Mouse (Mus musculus): ENCODE results near the gene Wdfy1. TPM values are rescaled to one million over a fixed set of nuclear protein-coding genes. Genes with fewer than 3 reads are reported as not detected.

Wdfy1 gene
- polyA plus RNA-seq, 1 experiment from 2014 or later = 132 TPM

DNA sequence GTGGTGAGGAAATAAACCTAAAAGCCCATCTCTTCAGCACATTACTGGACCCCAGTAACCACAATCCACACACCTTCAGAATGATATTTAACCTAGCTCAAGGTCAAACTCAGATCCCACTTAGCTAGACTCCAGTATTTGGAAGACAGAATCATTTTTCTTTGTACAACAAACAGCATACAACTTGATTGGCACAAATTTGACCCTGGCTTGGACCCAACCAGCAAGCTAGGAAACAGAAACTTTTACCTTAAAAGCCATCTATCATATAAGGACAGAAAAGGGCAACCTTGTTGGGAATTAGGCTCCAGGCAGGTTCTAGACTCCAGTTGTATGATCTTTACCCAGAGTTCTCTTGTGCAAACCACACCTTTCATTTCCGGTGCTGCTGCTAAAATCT lies 32.6 kb downstream of the Wdfy1 start:
- H3K27ac ChIP-seq (replicated peaks; ENCODE audit: low read depth, low read length) = no peak overlapping the region
- no peak overlapping the region for H3K4me2 ChIP-seq (ENCODE audit: low read length)
- peaks cover 9% of the 10 kb centered on the region; the same call in 1 of the 2 replicates for H3K36me3 ChIP-seq (ENCODE audit: control insufficient read depth, insufficient read depth, low read length)
- H3K27me3 ChIP-seq (ENCODE audit: control insufficient read depth, insufficient read depth, low read length) = no peaks in the 10 kb centered on the region
- H3K4me3 ChIP-seq (replicated peaks; ENCODE audit: low read depth, low read length) = no peak overlapping the region
- 97% methylated on average over 1 of the region's 1 CpGs for WGBS
- ATAC-seq (ENCODE audit: low FRiP score, low TSS enrichment) = no peak
- no peak for DNase-seq
- H3K4me1 ChIP-seq (ENCODE audit: control insufficient read depth, insufficient read depth, low read length) = no peaks in the 10 kb centered on the region
- H3K9ac ChIP-seq (replicated peaks; ENCODE audit: low read length) = no peak overlapping the region
- H3K9me3 ChIP-seq (ENCODE audit: control insufficient read depth, low read length) = no peaks in the 10 kb centered on the region

DNA sequence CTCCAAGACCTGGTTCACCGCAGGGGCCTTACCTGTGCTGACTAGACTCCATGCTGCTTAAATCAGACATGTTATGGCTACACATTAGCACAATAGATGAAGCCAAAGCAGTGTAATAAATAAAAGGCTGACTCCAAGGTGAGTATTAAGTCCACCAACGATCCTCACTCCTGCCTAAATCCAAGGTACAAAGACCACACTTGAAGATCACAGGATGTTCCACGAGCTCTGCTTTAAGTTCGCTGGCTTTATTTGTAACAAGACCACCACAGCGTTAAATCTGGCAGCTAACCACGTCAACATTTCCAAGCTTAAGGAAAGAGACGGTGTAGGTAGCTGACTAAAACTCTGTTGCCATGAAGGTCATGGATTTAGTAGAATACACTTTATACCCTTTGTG lies 33.0 kb downstream of the Wdfy1 start:
- 87% methylated on average over 7 of the region's 7 CpGs for WGBS
- H3K36me3 ChIP-seq (ENCODE audit: control insufficient read depth, insufficient read depth, low read length) = peaks cover 11% of the 10 kb centered on the region; the same call in 1 of the 2 replicates
- no peak overlapping the region for H3K4me2 ChIP-seq (ENCODE audit: low read length)
- H3K27ac ChIP-seq (replicated peaks; ENCODE audit: low read depth, low read length) = no peak overlapping the region
- H3K9ac ChIP-seq (replicated peaks; ENCODE audit: low read length) = no peak overlapping the region
- no peaks in the 10 kb centered on the region for H3K4me1 ChIP-seq (ENCODE audit: control insufficient read depth, insufficient read depth, low read length)
- ATAC-seq (ENCODE audit: low FRiP score, low TSS enrichment) = no peak
- no peak for DNase-seq
- no peaks in the 10 kb centered on the region for H3K9me3 ChIP-seq (ENCODE audit: control insufficient read depth, low read length)
- H3K27me3 ChIP-seq (ENCODE audit: control insufficient read depth, insufficient read depth, low read length) = no peaks in the 10 kb centered on the region
- no peak overlapping the region for H3K4me3 ChIP-seq (replicated peaks; ENCODE audit: low read depth, low read length)

DNA sequence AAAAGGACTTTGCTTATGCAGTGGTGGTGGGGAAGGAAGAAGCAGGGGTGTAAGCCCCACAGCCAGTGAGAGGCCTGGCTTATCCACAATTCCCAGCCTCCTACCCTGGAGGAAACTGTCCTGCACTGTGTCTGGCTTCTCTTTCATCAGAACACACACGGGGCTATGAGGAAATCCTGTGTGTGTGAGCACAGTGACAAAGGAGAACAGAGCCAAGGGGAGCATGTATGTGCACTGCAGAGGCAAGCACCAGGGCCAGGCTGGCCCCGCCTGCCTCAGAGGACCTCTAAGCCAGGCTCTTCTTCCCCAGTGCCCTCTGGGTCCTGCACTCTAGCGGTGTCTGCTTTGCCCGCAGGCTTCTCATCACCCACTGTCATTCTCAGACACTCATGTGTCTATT lies 34.9 kb downstream of the Wdfy1 start:
- Histone ChIP-seq H3K4me3 (replicated peaks; ENCODE audit: low read depth, low read length) (no peak overlapping the region), H3K9ac (replicated peaks; ENCODE audit: low read length) (no peak overlapping the region), H3K27ac (replicated peaks; ENCODE audit: low read depth, low read length) (no peak overlapping the region), H3K36me3 (ENCODE audit: control insufficient read depth, insufficient read depth, low read length) (peaks cover 14% of the 10 kb centered on the region; the same call in 1 of the 2 replicates), H3K9me3 (ENCODE audit: control insufficient read depth, low read length) (no peaks in the 10 kb centered on the region), H3K27me3 (ENCODE audit: control insufficient read depth, insufficient read depth, low read length) (no peaks in the 10 kb centered on the region), H3K4me2 (ENCODE audit: low read length) (no peak overlapping the region), H3K4me1 (ENCODE audit: control insufficient read depth, insufficient read depth, low read length) (no peaks in the 10 kb centered on the region)
- no peak for ATAC-seq (ENCODE audit: low FRiP score, low TSS enrichment)
- no peak for DNase-seq
- 88% methylated on average over 4 of the region's 4 CpGs for WGBS

DNA sequence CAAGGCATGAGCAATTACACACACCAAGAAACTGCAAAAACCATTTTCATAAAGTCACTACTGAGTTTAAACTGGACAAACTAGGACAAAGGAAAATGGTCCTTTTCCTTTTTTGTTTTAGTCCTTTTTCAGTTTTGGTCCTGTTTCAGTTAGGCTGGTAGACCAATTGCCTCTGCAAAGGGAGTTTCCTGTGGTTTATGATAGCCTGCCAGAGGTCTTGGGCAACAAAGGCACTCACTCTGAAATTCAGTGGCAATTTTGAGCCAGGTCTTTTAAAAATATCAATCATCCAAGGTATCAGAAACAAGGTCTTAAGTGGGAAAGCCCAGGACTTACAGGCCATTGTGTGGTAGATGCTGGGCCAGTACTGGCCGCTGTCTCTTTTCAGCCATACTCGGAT lies 36.2 kb downstream of the Wdfy1 start:
- H3K9ac ChIP-seq (replicated peaks; ENCODE audit: low read length) = no peak overlapping the region
- H3K4me1 ChIP-seq (ENCODE audit: control insufficient read depth, insufficient read depth, low read length) = no peaks in the 10 kb centered on the region
- ATAC-seq (ENCODE audit: low FRiP score, low TSS enrichment) (no peak), DNase-seq (no peak)
- no peak overlapping the region for H3K4me3 ChIP-seq (replicated peaks; ENCODE audit: low read depth, low read length)
- 95% methylated on average over 2 of the region's 2 CpGs for WGBS
- H3K27me3 ChIP-seq (ENCODE audit: control insufficient read depth, insufficient read depth, low read length) = no peaks in the 10 kb centered on the region
- no peaks in the 10 kb centered on the region for H3K9me3 ChIP-seq (ENCODE audit: control insufficient read depth, low read length)
- no peak overlapping the region for H3K27ac ChIP-seq (replicated peaks; ENCODE audit: low read depth, low read length)
- peaks cover 14% of the 10 kb centered on the region; the same call in 1 of the 2 replicates for H3K36me3 ChIP-seq (ENCODE audit: control insufficient read depth, insufficient read depth, low read length)
- no peak overlapping the region for H3K4me2 ChIP-seq (ENCODE audit: low read length)

DNA sequence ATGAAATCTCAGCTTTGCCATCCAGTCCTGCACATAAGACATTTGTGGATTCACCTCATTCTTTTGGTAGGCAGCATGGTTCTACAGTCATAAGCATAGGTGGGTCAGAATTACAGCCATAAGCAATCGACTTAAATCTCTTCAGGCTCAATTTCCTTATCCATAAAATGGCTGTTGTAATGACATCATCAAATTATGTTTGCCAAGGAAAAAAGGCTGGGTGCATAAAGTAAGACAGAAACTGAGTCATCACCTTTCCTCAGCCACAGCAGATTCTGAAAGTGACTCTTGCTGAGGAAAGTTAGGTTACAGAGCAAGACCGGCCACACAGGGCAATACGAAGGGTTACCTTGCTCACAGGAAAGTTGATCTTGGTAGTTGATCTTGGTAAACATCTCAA lies 39.5 kb downstream of the Wdfy1 start:
- H3K27ac ChIP-seq (replicated peaks; ENCODE audit: low read depth, low read length) = no peak overlapping the region
- DNase-seq (no peak), ATAC-seq (ENCODE audit: low FRiP score, low TSS enrichment) (no peak)
- 93% methylated on average over 3 of the region's 3 CpGs for whole genome bisulfite sequencing
- peaks cover 21% of the 10 kb centered on the region for H3K36me3 ChIP-seq (ENCODE audit: control insufficient read depth, insufficient read depth, low read length)
- H3K4me1 ChIP-seq (ENCODE audit: control insufficient read depth, insufficient read depth, low read length) = no peaks in the 10 kb centered on the region
- no peak overlapping the region for H3K4me2 ChIP-seq (ENCODE audit: low read length)
- H3K4me3 ChIP-seq (replicated peaks; ENCODE audit: low read depth, low read length) = no peak overlapping the region
- H3K27me3 ChIP-seq (ENCODE audit: control insufficient read depth, insufficient read depth, low read length) = no peaks in the 10 kb centered on the region
- no peaks in the 10 kb centered on the region for H3K9me3 ChIP-seq (ENCODE audit: control insufficient read depth, low read length)
- H3K9ac ChIP-seq (replicated peaks; ENCODE audit: low read length) = no peak overlapping the region

DNA sequence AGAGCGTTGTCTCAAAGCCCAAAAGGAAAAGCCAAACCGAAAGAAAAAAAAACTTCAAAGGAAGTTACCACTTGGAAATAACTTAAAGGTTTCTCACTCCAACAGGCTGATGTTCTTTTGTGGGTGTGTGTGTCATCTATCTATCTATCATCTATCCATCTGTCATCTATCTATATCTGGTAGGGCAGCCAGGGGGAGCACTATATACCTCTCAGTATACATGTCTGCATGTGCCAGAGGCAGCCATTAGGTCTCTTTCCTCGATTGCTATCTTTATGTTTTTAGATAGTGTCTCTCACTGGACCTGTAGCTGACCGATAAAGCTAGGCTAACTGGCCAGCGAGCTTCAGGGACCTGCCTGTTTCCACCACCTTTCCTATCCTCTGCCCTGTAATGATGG lies 41.1 kb downstream of the Wdfy1 start:
- no peak for ATAC-seq (ENCODE audit: low FRiP score, low TSS enrichment)
- Histone ChIP-seq H3K36me3 (ENCODE audit: control insufficient read depth, insufficient read depth, low read length) (peaks cover 21% of the 10 kb centered on the region), H3K4me2 (ENCODE audit: low read length) (no peak overlapping the region), H3K4me1 (ENCODE audit: control insufficient read depth, insufficient read depth, low read length) (no peaks in the 10 kb centered on the region), H3K27me3 (ENCODE audit: control insufficient read depth, insufficient read depth, low read length) (no peaks in the 10 kb centered on the region), H3K9me3 (ENCODE audit: control insufficient read depth, low read length) (no peaks in the 10 kb centered on the region), H3K27ac (replicated peaks; ENCODE audit: low read depth, low read length) (no peak overlapping the region), H3K4me3 (replicated peaks; ENCODE audit: low read depth, low read length) (no peak overlapping the region), H3K9ac (replicated peaks; ENCODE audit: low read length) (no peak overlapping the region)
- 89% methylated on average over 5 of the region's 5 CpGs for WGBS
- DNase-seq = no peak

DNA sequence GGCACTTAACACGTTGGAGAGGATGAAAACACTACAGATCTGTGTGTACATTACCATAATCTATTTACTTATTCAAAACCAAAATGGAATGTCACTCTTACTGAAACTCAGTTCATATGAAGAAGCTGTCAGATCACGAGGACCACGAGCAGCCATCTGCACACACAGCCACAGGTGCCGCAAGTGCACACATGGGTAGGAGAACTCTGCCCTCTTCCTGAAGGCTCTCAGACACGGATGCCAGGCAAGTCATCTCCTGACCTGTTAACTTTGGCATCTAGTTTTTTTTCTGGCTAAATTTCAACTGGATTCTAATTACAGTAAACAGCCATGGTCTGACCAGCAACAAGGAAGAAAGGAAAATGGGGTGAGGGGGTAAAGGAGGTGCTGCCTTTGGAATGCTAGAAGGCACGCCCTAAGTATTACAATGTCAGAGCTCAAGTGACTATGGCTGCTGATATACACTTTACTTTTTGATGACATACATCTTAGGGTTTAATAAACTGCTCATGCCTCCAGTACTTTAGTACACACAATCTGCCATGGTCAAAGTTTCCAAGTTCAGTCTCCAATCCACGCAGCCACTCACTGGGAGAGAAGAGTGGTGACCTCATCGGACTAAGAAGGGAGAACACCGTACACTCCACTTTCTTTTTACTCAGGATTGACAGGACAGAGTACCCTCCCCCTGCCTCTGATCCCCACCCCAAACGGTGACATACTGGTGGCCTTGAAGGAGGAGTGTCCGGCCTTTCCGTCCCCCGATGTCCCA lies 61.6 kb downstream of the Wdfy1 start:
- Histone ChIP-seq H3K9ac (replicated peaks; ENCODE audit: low read length) (no peak overlapping the region), H3K27me3 (ENCODE audit: control insufficient read depth, insufficient read depth, low read length) (no peaks in the 10 kb centered on the region), H3K4me1 (ENCODE audit: control insufficient read depth, insufficient read depth, low read length) (no peaks in the 10 kb centered on the region; the same call in 1 of the 2 replicates), H3K4me3 (replicated peaks; ENCODE audit: low read depth, low read length) (no peak overlapping the region), H3K36me3 (ENCODE audit: control insufficient read depth, insufficient read depth, low read length) (peaks cover 29% of the 10 kb centered on the region), H3K27ac (replicated peaks; ENCODE audit: low read depth, low read length) (no peak overlapping the region), H3K4me2 (ENCODE audit: low read length) (no peak overlapping the region), H3K9me3 (ENCODE audit: control insufficient read depth, low read length) (no peaks in the 10 kb centered on the region)
- 89% methylated on average over 13 of the region's 13 CpGs for WGBS
- no peak for DNase-seq
- no peak for ATAC-seq (ENCODE audit: low FRiP score, low TSS enrichment)

DNA sequence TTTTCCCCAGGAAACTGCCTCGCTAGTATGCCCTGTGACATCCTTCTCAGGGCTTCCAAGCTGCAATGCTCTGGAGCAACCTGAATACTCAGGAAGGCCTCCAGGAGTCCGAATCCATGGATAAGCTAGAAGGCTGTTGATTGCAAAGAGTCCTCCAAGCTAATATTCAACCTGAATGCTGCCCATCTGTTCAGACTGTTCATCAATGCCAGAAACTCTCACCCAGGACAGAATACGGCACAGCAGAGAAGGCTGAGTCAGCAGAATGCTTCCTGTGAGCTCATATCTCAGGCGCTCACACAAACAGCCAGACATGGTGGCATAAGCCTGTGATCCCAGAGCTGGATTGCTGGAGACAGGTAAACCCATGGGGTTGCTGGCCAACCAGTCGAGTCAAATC lies 62.9 kb downstream of the Wdfy1 start:
- Histone ChIP-seq H3K4me2 (ENCODE audit: low read length) (no peak overlapping the region), H3K27ac (replicated peaks; ENCODE audit: low read depth, low read length) (no peak overlapping the region), H3K4me3 (replicated peaks; ENCODE audit: low read depth, low read length) (no peak overlapping the region), H3K9ac (replicated peaks; ENCODE audit: low read length) (no peak overlapping the region), H3K27me3 (ENCODE audit: control insufficient read depth, insufficient read depth, low read length) (no peaks in the 10 kb centered on the region), H3K36me3 (ENCODE audit: control insufficient read depth, insufficient read depth, low read length) (peaks cover 36% of the 10 kb centered on the region), H3K9me3 (ENCODE audit: control insufficient read depth, low read length) (no peaks in the 10 kb centered on the region), H3K4me1 (ENCODE audit: control insufficient read depth, insufficient read depth, low read length) (no peaks in the 10 kb centered on the region; the same call in 1 of the 2 replicates)
- no peak for DNase-seq
- WGBS = 91% methylated on average over 5 of the region's 5 CpGs
- ATAC-seq (ENCODE audit: low FRiP score, low TSS enrichment) = no peak
